ENCODE assay signal across 9 mouse cellular contexts in genomic region chr5:53470141-53471079, GRCm38 (mm10). TPM values are rescaled to one million over a fixed set of nuclear protein-coding genes. Genes with fewer than 3 reads are reported as not detected.
DNase-seq lines count a peak whose midpoint lies in the region; ATAC-seq lines count a peak whose summit lies in the region.
"Had no signal": no experiment of that assay in that cellular context is flagged by ENCODE, and none has a peak within 500 bp of the region (broad histone marks: within the 10 kb centered on the region; RNA-seq: fewer than 3 reads in every experiment).

No protein-coding gene starts in this region.

- H3K9me3 ChIP-seq in forebrain, embryonic 11.5 days (ENCODE audit: control insufficient read depth, low read length) = no peaks in the 10 kb centered on the region
- no peaks in the 10 kb centered on the region for H3K9me3 ChIP-seq in intestine, embryonic 15.5 days
- H3K9me3 ChIP-seq in midbrain, embryonic 16.5 days (replicated peaks; ENCODE audit: control insufficient read depth, low read length, poor library complexity, severe bottlenecking) = no peaks in the 10 kb centered on the region

- ATAC-seq in forebrain, embryonic 11.5 days (replicated peaks; ENCODE audit: low FRiP score) = 0 out of 2 replicates have a peak, but pooled peaks have one; percentile 39
- ATAC-seq in intestine, embryonic 15.5 days = peak; percentile 90
- ATAC-seq in midbrain, embryonic 16.5 days = 0 out of 2 replicates have a peak, but pooled peaks have one; percentile 45
- ATAC-seq in frontal cortex, adult (ENCODE audit: low TSS enrichment) = no peak
- ATAC-seq: CD4-positive, CD25-positive, alpha-beta regulatory T cell, adult 4 months had no signal

- 48% methylated on average over 16 of the region's 16 CpGs for WGBS in forebrain, embryonic 11.5 days
- 29% methylated on average over 16 of the region's 16 CpGs for WGBS in intestine, embryonic 15.5 days
- WGBS in midbrain, embryonic 16.5 days = 47% methylated on average over 16 of the region's 16 CpGs

- no peaks in the 10 kb centered on the region for H3K36me3 ChIP-seq in forebrain, embryonic 11.5 days (ENCODE audit: control insufficient read depth, insufficient read depth, low read length)
- no peaks in the 10 kb centered on the region for H3K36me3 ChIP-seq in intestine, embryonic 15.5 days
- no peaks in the 10 kb centered on the region for H3K36me3 ChIP-seq in midbrain, embryonic 16.5 days (ENCODE audit: control insufficient read depth, insufficient read depth, low read length)

- H3K4me3 ChIP-seq in forebrain, embryonic 11.5 days (ENCODE audit: low read depth, low read length) = no peak overlapping the region
- H3K4me3 ChIP-seq in intestine, embryonic 15.5 days (replicated peaks) = no peak overlapping the region
- no peak overlapping the region for H3K4me3 ChIP-seq in midbrain, embryonic 16.5 days (ENCODE audit: low read depth, low read length)

- intact Hi-C loops in heart, postnatal 25 days (cut with DNase I) = loop anchor here (5.0 kb wide), 1 partner anchor 122 kb away; no protein-coding TSS in a partner anchor

- H3K9ac ChIP-seq in forebrain, embryonic 11.5 days (ENCODE audit: low read length) = no peak overlapping the region
- H3K9ac ChIP-seq in intestine, embryonic 15.5 days = no peak overlapping the region
- no peak overlapping the region for H3K9ac ChIP-seq in midbrain, embryonic 16.5 days (ENCODE audit: low read depth, low read length)

- DNase-seq in heart, adult 18-20 months = peak; percentile 45 to 60
- DNase-seq in heart, postnatal 25 days (ENCODE audit: low spot score) = no peak
- no peak for DNase-seq in forebrain, embryonic 11.5 days (ENCODE audit: low spot score)
- DNase-seq in cerebellum, adult 9-11 months = no peak
- DNase-seq in left cerebral cortex, adult 11 months (ENCODE audit: low spot score) = no peak

- H3K27me3 ChIP-seq in forebrain, embryonic 11.5 days (ENCODE audit: control insufficient read depth, insufficient read depth, low read length) = no peaks in the 10 kb centered on the region
- no peaks in the 10 kb centered on the region for H3K27me3 ChIP-seq in intestine, embryonic 15.5 days (replicated peaks)
- H3K27me3 ChIP-seq in midbrain, embryonic 16.5 days (ENCODE audit: control insufficient read depth, insufficient read depth, low read depth, low read length) = no peaks in the 10 kb centered on the region

- H3K4me1 ChIP-seq in forebrain, embryonic 11.5 days (replicated peaks; ENCODE audit: control insufficient read depth, insufficient read depth, low read length) = no peaks in the 10 kb centered on the region
- H3K4me1 ChIP-seq in intestine, embryonic 15.5 days (replicated peaks) = peaks cover 21% of the 10 kb centered on the region
- no peaks in the 10 kb centered on the region for H3K4me1 ChIP-seq in midbrain, embryonic 16.5 days (ENCODE audit: control insufficient read depth, insufficient read depth, low read length)

- H3K27ac ChIP-seq in forebrain, embryonic 11.5 days (ENCODE audit: low read depth, low read length) = no peak overlapping the region
- peak overlapping the region; percentile 41 for H3K27ac ChIP-seq in intestine, embryonic 15.5 days
- H3K27ac ChIP-seq in midbrain, embryonic 16.5 days (ENCODE audit: low read length) = no peak overlapping the region

- no peak overlapping the region for H3K4me2 ChIP-seq in forebrain, embryonic 11.5 days (ENCODE audit: low read depth, low read length, severe bottlenecking)
- peak overlapping the region; percentile 47 for H3K4me2 ChIP-seq in intestine, embryonic 15.5 days (replicated peaks)
- H3K4me2 ChIP-seq in midbrain, embryonic 16.5 days (ENCODE audit: low read length) = no peak overlapping the region

RNA-seq across cellular contexts. Expression of gene Rbpj, which starts 4.5 kb away (rescaled TPM):
- total RNA-seq in heart, adult 18-20 months (2021) = 10 to 100 TPM; 17.5 to 22.4 TPM
- 10 to 100 TPM; 23.4 to 32.5 TPM for total RNA-seq in heart, postnatal 25 days (2021)
- polyA plus RNA-seq in forebrain, embryonic 11.5 days (2014; fragmentation: Nextera tagmentation; extraction: Ambion mirVana) = 59.2 and 61.5 TPM in 2 replicates
- 24.6 and 27.9 TPM in 2 replicates for polyA plus RNA-seq in intestine, embryonic 15.5 days (2015; fragmentation: Nextera tagmentation; extraction: Ambion mirVana)
- polyA plus RNA-seq in midbrain, embryonic 16.5 days (2015; fragmentation: Nextera tagmentation; extraction: Ambion mirVana) = 26.5 and 32.2 TPM in 2 replicates

Comparison
In these comparisons a context has a peak if more than half of its experiments do, and no peak if none do; other contexts are left out.
1. DNase-seq: peak in heart, adult 18-20 months (2 of 2); none in heart, postnatal 25 days (single experiment), forebrain, embryonic 11.5 days (single experiment), cerebellum, adult 9-11 months (single experiment) and left cerebral cortex, adult 11 months (single experiment).